Mouse (Mus musculus) inflammation-experienced regulatory T-cells, adult 6 months (primary cell): ENCODE measurements around the gene 9230112D13Rik. TPM values are rescaled to one million over a fixed set of nuclear protein-coding genes. Genes with fewer than 3 reads are reported as not detected.

Source experiments
- ATAC-seq: one replicate; pipeline ENCODE4 v1.8.0; 2017
- polyA plus RNA-seq, 3 experiments: library from polyadenylated mRNA; unstranded; fragments of 100-300 nt; shearing (Covaris generic); gene quantifications; one replicate each; pipeline ENCODE4 v1.2.1; 2017

The 9230112D13Rik gene
- polyA plus RNA-seq, 3 experiments from 2014 or later, result not detected

DNA sequence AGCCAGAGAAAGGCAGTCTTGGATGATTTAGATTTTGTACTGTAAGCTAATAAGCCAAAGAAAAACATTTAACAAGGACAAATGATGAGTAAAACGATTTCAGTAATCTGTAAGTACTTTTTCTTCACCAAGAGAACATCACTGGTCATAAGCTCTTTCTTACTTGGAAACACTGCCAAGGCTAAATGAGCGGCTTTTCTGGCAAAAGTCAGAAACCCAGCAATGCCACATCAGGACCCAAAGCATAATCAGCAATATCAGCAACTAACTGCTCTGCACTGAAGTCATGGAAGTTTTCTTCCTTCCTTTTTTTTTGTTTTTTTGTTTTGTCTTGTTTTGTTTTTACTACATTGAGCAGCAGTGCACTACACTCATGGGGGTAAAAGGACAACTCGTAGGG lies 25.3 kb downstream of the 9230112D13Rik start:
- ATAC-seq, result no peak

DNA sequence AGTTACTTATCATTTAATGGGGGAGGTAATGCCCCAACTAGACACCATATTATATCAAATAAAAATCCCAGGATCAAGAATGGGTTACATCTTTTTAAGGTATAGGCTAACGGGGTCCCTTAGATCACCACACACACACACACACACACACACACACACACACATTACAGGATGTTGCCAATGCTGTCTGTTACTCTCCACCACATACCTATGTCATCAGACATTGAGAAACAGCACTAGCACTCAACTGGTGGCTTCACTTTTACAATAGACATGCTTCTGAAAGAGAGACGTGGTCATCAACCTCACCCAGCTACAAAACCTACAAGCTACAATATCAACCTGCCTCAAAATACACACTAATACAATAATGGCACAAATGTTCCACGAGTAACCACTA lies 28.9 kb downstream of the 9230112D13Rik start:
- no peak for ATAC-seq

DNA sequence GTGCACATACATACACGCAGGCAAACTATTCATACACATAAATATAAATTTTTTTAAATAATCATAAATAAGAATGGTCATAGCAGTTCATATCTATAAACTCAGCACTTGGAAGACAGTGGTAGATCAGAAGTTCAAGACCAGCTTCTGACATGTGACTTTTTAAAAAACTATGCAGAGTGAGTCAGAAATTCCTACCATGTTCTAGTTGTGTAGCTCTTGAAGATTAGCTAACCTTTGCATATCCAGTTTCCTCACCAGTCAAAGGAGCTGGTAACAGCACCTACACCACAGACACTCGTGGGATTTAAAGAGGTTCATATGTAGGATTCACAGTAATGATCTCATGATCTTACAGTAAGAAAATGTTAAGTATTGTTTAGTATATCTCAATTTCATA lies 29.9 kb downstream of the 9230112D13Rik start:
- ATAC-seq, result no peak

DNA sequence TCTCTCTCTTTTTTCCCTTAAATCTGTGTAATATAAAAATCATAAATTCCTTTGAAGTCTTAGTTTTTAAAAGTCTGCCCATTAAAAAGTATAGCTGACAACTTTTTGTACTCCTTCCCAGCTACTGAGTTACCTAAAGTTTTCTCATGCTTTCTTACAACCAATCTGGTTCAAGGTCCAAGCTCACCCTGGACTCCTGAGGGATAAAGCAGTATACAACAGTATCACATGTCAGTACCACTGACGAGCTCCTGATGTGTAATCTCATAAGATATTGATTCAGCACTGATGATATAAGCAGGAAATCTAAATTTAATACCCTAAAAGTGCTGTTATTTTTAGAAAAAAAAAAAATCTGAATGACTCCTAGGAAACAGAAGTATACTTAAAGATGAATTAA lies 31.6 kb downstream of the 9230112D13Rik start:
- no peak for ATAC-seq

DNA sequence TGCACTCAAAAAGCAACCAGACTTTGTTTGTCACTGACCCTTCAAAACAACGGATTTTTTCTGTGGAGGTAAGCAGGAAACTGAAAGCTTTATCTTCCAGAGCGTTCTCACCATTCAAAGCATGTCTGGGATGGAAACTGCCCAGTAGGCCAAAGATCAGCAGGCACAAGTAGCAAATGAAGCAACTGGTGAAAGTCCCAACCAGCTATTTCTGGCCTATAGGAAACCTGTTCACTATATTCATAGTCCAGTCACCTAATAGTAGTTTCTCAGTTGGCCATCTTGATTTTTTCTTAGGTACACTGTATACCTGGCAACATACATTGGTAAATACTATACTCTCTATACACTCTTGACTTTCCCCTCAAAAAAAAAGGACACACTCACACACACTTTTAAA lies 32.7 kb downstream of the 9230112D13Rik start:
- ATAC-seq, result no peak

DNA sequence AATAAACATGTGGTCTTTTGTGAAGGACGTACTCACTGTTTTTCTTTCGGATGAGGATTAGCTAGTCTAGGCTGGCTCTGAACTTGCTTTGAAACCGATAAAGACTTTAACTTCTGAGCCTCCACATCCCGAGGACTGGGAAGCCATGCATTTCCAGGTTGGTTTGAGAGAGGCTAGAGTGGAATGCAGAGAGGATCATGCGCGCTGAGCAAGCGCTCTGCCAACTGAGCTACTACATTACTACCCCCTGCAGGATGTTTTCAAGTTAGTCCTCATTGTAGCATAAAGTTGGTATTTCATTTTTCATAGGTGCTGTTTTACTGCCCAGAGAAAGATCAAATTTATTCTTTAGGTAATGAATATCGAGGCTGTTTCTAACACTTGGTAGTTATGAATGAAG lies 36.4 kb downstream of the 9230112D13Rik start:
- no peak for ATAC-seq

DNA sequence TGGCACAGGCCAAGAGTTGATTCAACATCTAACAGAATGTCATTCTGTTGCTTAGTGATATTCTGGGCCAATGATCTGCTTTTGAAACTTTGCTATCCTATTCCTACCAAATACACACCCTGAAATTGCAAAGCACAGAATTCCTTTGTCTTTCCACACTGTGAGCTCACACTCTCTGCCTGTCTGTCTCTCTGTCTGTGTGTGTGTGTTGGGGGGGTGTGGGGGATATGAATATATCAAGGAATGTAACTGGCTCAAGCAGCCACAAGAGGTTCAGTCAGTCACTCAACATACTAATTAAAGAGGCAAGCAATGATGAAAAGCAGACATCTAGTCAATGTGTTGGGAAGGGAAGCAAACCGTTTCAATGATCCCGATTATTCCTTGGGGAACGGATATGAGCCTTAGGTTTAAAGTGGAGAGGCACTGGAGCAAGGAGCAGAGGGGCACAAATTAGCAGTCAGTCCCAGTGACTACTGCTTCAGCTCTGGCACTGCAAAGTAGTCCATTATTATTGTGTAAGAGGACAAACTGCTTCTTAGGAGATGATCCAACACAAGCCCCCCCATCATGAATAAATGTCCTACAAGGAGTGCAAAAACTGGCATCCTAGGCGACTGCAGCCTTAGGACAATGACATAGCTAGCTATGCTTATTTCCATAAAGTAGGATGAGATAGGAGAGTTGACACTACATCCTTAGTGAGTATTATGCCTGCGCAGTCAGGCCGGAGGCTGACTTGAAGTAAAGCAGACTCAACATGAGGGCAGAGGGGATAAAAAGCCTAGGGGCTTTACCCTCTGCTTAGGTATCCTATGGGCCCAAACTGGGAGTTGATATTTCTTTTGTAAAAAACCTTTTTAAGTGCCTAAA lies 38.9 kb downstream of the 9230112D13Rik start:
- no peak for ATAC-seq

DNA sequence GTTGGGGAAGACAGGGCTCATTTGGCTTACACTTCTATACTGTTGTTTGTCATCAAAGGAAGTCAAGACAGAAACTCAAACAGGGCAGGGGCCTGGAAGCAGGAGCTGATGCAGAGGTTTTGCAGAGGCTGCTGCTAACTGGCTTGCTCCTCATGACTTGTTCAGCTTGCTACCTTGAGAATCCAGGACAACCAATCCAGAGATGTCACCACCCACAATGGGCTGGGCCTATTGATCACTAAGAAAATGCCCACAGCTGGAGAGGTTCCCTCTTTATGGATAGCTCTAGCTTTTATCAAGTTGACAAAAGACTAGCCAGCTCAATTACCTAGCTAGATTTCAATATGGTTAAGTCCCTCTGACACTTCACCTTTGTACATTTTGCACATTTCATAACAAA lies 51.0 kb downstream of the 9230112D13Rik start:
- ATAC-seq, result no peak

DNA sequence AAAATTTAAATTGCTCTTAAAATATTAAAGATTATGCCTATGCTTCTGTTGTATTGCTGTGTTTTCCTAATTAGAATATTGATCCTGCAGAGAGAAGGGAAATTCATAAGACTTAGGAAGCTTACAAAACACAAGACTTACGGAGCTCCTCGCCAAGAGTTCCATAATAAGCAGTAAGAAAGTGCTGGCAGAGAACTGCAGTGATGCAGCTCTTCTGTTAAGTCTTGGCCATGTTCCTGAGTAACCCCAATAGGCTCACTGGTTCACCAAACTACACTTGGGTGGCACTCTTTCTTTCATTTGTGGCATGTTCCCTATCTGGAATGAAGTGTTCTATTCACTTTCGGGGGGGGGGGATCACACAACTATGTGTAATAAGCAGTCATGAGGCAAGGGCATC lies 56.3 kb downstream of the 9230112D13Rik start:
- ATAC-seq, result no peak

Other genes with a start within 250 kb of the 9230112D13Rik start
- gene Shld2, start 212.3 kb downstream of the 9230112D13Rik start, polyA plus RNA-seq, result 10 to 100 TPM in 1 of 3 experiments, 1 to 10 TPM in 2; 6.5 to 11.2 (median 9.5) TPM
- 10 to 100 TPM; 31.7 to 40.9 (median 36.1) TPM for gene Glud1, start 212.1 kb downstream of the 9230112D13Rik start, polyA plus RNA-seq
- not detected for gene Fam25c, start 167.4 kb downstream of the 9230112D13Rik start, polyA plus RNA-seq
- gene Sncg, start 148.0 kb downstream of the 9230112D13Rik start, polyA plus RNA-seq, result not detected
- gene Mmrn2, start 147.3 kb downstream of the 9230112D13Rik start, polyA plus RNA-seq, result under 1 TPM in 1 of 3 experiments, not detected in 2; 0.11 TPM
- gene Bmpr1a, start 19.5 kb downstream of the 9230112D13Rik start, polyA plus RNA-seq, result under 1 TPM; 0.36 to 0.40 (median 0.40) TPM
- not detected for gene Ldb3, start 65.9 kb upstream of the 9230112D13Rik start, polyA plus RNA-seq
- not detected for gene Opn4, start 77.3 kb upstream of the 9230112D13Rik start, polyA plus RNA-seq
- gene Wapl, start 151.1 kb upstream of the 9230112D13Rik start, polyA plus RNA-seq, result 10 to 100 TPM; 46.7 to 54.1 (median 47.0) TPM